Mouse (Mus musculus): ENCODE results near the gene Eif3k.

- TF ChIP-seq POLR2A (IDR thresholded peaks at IDR 0.05; ENCODE audit: insufficient read depth, low read depth, low read length) (no peak), CTCF (IDR thresholded peaks at IDR 0.05) (no peak)
These were observed 21.2 kb downstream of the Eif3k start for GRCm38 (mm10) chr7:28960354-28961046.

All from heart, adult 2 months (tissue).